Mouse (Mus musculus): ENCODE measurements around the gene 1810049J17Rik.

1810049J17Rik gene

DNA sequence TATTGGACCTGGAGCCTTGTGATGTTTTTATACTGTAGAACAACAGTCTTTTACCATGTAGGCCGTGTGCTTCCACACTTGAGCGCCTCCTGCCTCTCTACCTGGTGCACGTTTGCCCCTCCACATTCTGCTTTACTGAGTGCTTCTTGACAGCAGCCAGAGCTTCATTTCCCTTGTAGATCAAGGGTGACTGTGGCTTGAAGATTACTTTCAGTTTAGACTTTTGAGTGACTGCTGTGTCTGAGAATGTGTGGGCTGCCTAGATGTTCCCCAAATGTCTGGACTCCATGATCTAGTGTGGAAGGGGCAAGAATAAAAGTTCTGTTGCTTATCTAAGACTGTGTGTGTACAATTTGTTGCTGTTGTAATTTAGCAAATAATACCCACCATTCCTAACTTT lies 27.3 kb upstream of the 1810049J17Rik start:
- DNase-seq (ENCODE audit: low spot score), result peak; percentile 42

DNA sequence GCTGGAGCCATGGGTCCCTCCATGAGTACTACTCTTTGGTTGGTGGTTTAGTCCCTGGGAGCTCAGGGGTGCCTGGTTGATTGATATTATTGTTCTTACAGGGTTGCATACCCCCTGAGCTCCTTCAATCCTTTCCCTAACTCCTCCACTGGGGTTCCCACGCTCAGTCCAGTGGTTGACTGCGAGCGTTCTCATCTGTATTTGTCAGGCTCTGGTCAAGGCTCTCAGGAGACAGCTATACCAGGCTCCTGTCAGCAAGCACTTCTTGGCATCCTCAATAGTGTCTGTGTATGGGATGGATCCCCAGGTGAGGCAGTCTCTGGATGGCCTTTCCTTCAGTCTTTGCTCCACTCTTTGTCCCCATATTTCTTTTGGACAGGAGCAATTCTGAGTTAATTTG lies 25.2 kb upstream of the 1810049J17Rik start:
- no peak for DNase-seq (ENCODE audit: low spot score)

DNA sequence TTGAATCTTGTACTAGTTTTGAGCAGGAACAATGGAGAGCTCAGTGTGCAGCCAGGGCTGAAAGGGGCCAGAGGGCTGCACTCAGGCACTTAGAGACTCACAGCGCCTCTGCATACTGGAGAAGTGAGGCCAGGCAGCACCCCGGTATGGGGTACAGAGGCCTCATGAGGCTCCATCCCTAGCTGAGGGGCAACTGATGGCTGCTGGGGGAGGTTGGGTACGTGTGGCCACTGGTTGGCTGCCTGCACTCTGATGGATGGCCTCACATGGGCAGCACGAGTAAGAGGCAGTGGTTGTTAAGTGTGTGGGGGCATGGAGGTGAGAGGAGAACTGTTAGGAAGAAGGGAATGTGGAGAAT lies 19.7 kb upstream of the 1810049J17Rik start:
- no peak for DNase-seq (ENCODE audit: low spot score)

DNA sequence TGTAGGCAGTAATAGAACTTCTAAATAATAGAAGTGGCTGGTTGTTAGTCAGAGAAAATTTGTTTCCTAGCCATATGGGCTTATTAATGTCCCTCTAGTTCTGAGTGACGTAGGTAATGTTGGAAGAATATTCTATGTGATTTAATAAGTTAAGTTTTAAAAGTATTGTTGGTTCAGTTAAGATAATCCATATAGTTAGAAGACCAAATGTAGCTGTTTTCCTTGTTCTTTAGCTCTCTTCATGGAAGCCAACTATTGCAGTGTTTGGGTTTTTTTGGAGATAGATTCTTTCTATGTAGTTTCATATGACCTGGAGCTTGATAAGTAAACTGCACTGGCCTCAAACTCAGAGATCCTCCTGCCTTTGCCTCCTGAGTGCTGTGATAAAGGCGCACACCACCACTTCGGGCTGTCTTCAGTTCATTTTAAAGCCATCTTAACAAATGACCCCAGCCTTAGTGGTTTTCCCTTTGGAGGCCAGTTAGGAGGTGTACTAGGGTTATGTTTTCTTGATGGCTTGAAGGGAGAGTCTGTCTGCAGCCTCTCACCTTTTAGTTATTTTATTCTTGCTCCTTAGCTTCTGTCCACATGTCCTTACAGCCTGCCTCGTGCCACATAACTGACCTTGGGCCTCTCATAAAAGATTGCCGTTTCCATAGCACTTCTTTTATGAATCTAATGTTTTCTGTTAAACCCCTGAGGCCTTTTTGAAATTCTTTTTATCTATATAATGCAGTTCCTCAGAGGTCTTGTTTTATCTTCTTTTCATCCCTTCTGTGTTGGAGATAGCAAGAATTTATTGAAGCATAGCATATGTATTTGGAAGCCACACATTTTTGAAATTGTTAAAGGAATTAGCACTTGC lies 19.1 kb upstream of the 1810049J17Rik start:
- DNase-seq (ENCODE audit: low spot score), result no peak

DNA sequence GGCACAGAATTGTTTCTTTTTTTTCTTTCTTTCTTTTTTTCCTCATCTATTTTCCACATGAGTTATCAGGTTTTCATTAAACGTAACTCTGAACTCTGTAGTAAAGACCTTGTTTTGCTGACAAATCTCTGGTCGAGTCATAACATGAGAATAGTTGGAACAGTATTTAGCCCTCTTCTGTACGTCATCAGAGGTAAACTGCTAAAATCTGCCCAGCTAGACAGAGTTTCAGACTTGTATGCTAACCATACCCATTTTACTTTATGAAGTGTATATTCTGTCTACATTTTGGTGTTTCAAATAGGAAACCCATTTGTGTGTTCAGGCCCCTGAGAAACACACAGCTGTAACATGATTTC lies 16.1 kb upstream of the 1810049J17Rik start:
- DNase-seq (ENCODE audit: low spot score), result no peak

DNA sequence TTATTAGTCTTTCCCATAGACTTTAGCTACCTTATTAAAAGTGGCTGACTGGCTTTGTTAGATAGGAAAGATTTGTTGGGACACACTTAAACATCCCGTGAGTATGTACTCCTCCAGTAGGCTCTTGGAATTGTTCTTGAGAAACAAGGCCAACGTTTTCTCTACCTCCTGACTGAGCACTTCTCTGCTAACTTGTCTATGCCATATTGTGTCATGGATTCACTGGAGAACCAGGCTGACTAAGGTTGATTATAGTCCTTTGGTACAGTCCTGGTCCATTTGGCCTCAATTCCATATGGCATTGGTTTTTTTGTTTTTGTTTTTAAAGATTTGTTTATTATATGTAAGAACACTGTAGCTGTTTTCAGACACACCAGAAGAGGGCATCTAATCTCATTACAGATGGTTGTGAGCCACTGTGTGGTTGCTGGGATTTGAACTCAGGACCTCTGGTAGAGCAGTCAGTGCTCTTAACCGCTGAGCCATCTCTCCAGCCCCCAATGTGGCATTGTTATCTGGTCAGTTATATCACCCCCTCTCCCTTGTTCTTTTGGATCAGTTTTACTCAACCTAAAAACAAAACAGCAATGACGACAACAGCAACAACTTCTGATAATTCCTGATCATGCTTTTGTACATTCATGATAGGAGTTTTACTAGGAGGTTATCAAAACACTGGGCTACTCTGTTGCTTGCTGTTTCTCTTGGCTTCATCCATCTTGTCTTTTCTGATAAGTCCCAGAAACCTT lies 15.5 kb upstream of the 1810049J17Rik start:
- DNase-seq (ENCODE audit: low spot score), result no peak

DNA sequence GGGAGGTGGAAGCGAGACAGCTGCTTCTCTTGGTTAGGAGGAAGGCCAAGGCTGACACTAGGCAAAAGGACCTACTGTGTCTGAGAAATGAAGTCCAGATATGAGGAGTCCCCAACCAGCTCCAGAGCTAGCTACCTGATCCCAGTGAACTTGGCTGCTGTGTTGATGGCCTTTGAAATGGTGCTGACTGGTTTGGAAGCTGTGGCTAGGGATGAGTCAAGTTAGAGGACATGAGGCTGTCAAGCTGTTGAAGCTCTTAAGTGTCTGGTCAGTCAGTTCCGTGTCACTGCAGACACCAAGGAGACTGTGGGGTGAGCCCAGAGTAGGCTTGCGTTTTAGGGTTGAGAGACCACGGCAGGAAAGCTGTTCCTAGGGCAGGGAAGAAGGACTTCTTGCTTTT lies 12.7 kb upstream of the 1810049J17Rik start:
- DNase-seq (ENCODE audit: low spot score), result no peak

DNA sequence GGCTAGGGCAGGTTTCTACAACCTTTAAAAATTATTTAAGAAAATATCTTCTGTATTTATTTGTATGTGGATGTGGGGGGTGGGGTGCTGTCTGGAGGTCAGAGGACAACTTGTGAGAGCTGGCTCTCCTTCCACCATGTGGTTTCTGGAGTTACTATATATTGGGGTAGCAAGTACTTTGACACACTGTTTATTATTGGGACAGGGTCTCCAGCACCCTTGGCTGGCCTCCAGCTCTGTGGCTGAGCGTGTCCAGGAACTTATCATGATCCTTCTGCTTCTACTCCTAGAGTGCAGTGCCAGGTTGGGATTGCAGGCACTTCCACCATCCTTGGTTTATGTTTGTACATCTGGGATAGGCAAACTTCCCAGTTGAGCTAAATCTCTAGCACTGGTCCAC lies 9.6 kb upstream of the 1810049J17Rik start:
- no peak for DNase-seq (ENCODE audit: low spot score)

DNA sequence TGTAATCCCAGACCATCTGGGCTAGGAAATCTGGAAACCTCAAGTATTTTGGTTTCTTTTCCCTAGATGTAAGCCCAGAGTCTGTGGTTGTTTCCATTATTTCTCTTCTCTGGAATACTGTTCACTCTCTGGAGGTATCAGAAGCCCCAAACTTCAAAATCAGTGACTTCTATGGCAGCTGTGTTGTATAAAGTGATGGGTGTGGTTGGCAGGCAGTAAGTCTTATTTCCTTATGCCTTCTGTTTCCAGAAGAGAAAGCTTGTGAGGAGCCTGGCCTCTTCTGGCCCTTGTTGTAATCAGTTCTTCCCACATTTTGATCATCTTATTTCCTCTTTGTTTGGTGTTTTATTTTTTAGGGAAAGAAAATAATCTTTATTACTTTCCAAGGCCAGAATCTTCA lies 9.2 kb upstream of the 1810049J17Rik start:
- DNase-seq (ENCODE audit: low spot score), result no peak

DNA sequence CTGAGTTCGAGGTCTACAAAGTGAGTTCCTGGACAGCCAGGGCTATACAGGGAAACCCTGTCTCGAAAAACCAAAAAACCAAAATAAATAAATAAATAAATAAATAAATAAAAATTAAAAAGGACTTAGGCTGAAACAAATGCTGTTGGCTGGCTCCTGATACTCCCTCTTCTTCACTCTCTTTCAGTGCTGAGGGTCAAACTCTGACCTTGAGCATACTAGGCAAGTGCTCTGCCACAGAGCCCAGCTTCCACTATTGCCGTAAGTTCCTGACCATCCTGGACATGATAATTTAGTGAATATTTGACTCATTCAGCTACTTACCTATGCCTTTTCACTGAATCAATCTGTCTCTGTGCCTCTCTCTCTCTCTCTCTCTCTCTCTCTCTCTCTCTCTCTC lies 8.7 kb upstream of the 1810049J17Rik start:
- DNase-seq (ENCODE audit: low spot score), result no peak

DNA sequence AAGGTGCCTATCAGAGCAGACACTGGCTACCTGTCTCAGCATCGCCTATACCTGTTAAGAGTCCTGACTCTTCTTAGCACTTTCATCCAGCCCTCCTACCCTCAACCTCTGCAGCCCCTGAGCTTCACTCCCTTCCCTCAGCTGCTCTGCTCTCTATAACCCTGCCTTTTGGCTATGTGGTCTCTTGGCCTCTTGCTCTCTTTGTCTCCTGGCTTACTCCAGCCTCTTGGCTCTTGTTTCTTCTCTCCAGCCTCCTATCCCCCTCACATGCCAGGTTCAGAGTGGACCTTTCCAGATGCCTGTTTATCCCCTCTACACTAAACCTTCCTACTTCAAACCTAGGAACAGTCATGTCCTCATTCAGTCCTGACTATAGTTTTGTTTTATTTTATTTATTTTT lies 2.6 kb upstream of the 1810049J17Rik start:
- DNase-seq (ENCODE audit: low spot score), result no peak

DNA sequence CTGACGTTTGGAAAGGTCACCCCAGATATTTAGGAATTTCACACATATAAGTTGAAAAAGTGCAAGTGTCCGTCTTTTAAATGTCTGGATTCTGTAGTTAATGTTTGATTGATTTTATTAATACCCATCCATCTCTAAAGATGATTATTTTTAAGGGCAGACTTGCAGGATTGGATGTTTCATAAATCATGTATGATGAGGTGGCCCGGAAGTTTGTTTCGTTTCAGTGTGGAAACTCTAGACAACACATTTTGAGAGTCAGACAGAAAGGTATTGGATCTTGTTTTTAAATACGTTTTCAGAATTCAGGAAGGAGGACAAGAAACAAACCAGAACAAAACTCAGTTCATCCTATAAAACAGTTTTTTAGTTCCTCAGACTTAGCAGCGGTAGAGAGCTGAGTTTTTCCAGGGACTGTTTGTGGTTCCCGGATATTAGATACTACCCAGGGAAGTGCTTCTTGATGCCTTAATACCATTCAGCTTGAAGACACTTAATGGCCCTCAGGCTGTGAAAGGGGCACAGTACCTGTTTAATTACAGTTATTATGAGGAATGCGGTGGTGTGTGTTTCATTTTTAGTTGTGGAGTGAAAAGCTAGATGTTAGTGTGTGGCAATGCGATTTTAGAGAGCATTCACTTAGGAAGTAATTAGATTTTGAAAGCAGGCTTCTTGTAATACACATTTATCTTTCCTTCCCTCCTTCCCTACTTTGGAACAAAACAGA lies 1.1 kb upstream of the 1810049J17Rik start:
- peak; percentile 44 for DNase-seq (ENCODE audit: low spot score)

DNA sequence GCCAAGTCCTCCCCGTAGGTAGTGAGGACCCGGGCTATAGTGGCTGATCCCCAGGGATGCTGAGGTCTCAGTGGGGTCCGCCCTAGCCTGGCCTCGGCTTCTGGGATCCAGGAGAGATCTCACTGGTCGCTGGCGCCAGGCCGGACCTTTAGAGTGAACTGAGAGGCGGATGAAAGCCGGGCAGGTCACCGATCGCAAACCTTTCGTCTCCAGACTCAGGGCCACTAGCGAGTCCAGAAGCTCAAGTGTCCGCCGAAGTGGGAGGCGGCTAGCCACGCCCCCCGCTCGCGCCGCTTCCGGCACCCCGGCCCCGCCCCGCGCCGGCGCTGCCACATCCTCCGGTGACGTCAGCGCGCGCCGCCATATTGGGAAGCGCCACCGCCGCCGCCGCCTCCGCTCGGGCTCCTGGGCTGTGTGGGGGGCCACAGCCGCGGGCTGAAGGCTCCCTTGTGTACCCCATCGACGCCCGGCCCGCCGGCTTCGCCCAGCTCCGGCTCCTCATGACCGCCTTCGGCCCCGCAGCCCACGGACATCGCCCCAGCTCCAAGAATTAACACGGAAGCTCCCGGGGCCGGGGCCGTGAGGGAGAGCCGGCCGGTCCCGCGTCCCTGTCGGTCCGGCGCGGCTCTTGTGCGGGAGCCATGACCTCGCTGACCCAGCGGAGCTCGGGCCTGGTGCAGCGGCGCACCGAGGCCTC lies 460 bp downstream of the 1810049J17Rik start, which contains the start of gene Golph3:
Gene Golph3, plus strand, starts transcription at position 360 of the 697 bp plus-strand sequence.
- peak; percentile 94 for DNase-seq (ENCODE audit: low spot score)

DNA sequence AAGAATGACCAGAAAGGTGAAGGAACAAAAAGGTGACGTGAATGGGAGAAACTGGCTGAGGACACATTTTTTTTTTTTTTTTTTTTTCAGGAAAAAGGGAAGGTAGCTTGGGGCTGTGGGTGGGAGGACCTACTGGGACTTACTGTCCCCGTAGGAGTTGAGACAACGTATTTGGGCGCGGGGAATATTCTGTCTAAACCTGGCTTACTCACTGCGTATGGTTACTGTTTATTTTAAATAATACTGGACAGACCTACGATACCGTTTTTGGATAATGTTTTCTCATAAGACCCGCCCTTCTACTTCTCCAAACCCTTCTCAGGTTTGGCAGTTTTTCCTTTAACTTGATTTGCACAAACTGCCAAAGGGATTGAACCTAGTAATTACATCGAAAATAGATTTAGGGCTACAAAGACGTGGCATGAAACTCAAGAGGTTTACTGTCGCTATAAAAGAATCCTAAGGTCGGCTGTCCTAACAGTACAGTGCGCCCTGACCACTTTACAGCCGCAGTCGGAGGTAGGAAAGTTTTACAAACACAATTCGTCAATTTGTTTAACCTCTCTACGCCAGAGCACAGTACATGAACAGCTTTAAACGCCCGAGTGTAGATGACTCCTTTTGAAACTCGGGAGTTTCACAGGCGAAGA lies 1.1 kb downstream of the 1810049J17Rik start:
- no peak for DNase-seq (ENCODE audit: low spot score)

DNA sequence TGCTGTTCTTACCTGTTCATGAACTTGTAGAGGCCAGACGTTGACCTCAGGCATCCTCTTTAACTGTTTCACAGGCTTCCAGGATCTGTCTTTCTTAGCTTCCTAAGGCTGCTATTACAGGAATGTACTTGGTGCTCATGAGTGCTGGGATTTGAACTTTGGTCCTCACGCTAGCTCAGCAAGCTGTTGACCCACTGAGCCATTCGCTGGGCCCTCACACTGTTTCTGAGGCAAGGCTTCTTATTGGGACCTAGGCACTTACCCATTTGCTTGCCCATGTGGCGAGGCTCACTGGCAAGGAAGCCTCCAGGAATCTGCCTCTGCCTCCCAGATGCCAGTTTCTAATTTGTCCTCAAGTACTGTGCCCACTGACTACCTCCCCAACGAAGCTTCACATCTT lies 1.8 kb downstream of the 1810049J17Rik start:
- no peak for DNase-seq (ENCODE audit: low spot score)

DNA sequence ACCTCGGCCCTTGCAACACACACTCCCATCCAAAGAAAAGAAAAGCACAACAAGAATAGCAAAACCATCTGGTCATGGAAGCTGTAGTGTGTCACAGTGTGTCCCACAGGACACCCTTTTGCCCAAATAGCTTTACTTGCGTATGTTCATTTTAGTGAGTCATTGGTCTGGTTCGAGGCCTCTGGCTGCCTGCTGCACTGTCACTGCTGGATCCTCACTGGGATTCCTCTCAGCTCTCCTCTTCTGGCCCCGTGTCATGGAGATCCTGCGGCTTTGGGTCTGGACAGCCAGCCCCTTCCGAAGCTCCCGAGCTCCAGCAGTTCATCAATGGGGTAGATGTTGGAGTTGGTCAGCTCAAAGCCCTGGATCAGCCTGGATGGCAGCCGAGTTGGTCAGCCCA lies 3.2 kb downstream of the 1810049J17Rik start:
- DNase-seq (ENCODE audit: low spot score), result peak; percentile 46

DNA sequence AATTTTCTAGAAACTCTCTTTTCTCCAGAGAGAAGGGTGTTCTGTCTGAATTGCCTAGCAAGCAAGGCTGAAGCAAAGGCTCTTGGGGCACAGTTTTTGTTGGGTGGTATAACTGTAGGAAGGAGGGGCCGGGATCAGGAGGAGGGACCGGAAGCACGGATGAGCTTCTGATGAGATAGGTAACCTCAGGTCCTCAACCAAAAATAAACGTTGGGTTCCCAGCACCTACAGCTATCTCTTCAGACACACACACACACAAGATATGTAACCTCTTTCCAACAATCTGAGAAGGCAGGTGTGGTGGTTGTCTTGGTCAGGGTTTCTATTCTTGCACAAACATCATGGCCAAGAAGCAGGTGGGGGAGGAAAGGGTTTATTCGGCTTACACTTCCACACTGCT lies 4.4 kb downstream of the 1810049J17Rik start:
- no peak for DNase-seq (ENCODE audit: low spot score)

DNA sequence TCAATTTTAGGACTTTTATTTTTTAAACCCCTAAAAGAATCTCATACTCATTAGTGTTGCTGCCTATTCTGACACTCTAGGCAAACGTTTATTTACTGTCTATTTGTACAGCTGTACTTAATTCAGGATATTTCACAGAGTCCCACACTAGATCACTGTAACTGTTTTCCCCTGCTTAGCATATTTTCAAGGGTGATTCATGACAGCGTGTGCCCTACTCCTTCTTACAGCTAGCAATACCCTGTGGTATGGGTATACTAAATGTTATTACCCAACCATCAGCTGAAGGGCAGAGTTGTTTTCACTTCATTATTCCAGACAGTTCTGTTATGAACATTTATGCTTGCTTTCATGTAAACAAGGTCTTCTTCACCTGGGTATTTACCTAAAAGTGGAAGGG lies 5.7 kb downstream of the 1810049J17Rik start:
- DNase-seq (ENCODE audit: low spot score), result no peak

DNA sequence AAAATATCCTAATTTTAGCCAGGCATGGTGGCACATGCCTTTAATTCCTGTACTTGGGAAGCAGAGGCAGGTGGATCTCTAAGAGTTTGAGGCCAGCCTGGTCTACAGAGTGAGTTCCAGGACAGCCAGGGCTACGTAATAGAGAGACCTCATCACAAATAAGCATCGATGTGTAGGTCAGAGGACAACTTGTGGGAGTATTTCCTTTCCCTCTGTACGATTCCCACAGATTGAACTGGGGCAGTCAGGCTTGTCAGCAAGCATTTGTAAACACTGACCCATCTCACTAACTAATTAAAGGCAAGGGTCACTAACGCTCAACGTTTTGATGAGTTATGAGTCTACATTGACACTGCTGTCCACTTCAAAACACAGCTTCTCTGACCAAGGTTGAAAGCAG lies 7.1 kb downstream of the 1810049J17Rik start:
- no peak for DNase-seq (ENCODE audit: low spot score)

DNA sequence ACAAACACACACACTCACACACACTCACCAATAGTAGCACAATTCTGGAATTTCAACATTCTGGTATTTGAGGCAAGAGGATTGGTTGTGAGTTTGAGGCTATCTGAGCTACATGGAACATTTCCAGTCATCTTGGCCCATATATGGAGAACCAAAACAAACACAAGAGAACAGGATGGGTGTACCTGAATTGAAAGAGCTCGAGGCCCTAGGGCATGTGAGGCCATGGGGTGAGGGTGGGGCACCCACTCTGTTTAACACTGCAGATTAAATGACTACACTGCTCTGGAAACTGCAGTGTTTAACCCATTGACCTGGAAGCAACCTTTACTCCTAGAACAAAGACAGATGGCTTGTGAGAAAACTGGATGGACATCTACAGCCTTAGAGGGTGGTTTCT lies 8.4 kb downstream of the 1810049J17Rik start:
- DNase-seq (ENCODE audit: low spot score), result no peak

DNA sequence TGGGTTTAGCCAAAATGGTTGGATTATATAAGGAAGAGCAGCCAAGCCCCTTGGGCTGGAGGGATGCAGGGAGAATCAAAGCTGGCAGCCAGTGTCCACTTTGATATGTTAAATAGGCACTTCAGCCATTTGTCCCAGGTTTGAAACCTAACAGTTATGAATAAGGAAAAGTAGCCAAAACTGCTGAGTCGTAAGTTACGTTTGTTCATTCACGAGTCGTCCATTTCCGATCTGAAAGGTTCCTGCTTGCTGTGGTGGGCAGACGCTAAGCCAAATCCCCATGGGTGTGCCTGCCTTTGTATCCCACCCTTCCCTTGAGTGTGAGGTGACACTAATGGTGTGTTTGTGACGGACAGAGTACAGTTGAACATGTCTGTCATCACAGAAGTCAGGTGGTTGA lies 10.2 kb downstream of the 1810049J17Rik start:
- no peak for DNase-seq (ENCODE audit: low spot score)

DNA sequence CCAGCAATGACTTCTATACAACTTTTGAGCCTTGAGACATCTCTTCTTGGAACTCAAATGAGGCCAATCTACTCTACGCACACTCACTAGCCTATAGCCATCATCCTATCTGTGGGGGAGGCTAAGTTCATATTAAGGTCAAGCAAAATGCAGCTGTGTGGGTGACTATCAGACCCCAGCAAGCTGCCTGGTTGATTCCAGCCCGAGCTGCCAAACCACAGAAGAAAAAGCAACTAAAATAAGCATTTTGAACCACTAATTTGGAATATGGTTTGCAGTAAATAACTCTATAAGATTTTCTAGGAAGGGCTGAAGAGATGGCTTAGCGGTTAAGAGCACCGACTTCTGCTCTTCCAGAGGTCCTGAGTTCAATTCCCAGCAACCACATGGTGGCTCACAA lies 11.0 kb downstream of the 1810049J17Rik start:
- DNase-seq (ENCODE audit: low spot score), result no peak

Measured in adipocyte (in vitro differentiated cells).